Mouse (Mus musculus) lung, adult 10 weeks (tissue): ENCODE measurements around the gene Copg1. TPM values are rescaled to one million over a fixed set of nuclear protein-coding genes. Genes with fewer than 3 reads are reported as not detected.

Source experiments
- polyA plus RNA-seq: library from polyadenylated mRNA; stranded (reverse); fragments of 350-450 nt; fragmentation: Illumina TruSeq; extraction: RNeasy Lipid Tissue Mini Kit (QIAGEN cat#74804); gene quantifications from one replicate; pipeline ENCODE4 v1.2.3, GENCODE M21; 2014; ENCODE audit warnings: low read depth, low replicate concordance; ENCODE audit not compliant: insufficient read depth

Gene Copg1
- 34.2 TPM for polyA plus RNA-seq

GRCm38 (mm10) chr6:87887594-87888233 is at the start of gene Copg1:
Copg1 (plus strand) TSS chr6:87887814.

GRCm38 (mm10) chr6:87838551-87839197 is 48.9 kb upstream of the Copg1 start, which contains the start of gene Isy1:
Isy1 (minus strand) TSS chr6:87838798.

GRCm38 (mm10) chr6:87850900-87851614 is 36.6 kb upstream of the Copg1 start, which contains the start of gene Cnbp:
Cnbp (minus strand) TSS chr6:87851106.

GRCm38 (mm10) chr6:87913661-87914325 is 26.2 kb downstream of the Copg1 start, which contains the start of gene Hmces:
Hmces (plus strand) TSS chr6:87913935.

Other genes with a start within 250 kb of the Copg1 start
- gene Aplf, start 215.6 kb upstream of the Copg1 start, polyA plus RNA-seq: 2.8 TPM
- gene Efcc1, start 156.9 kb upstream of the Copg1 start, polyA plus RNA-seq: 2.0 TPM
- gene Gp9, start 109.7 kb upstream of the Copg1 start, polyA plus RNA-seq: 4.0 TPM
- 8.8 TPM for gene Rab43, start 75.7 kb upstream of the Copg1 start, polyA plus RNA-seq
- gene Gm45140, start 52.0 kb upstream of the Copg1 start, polyA plus RNA-seq: 2.6 TPM
- gene Isy1, start 49.0 kb upstream of the Copg1 start, polyA plus RNA-seq: 23.1 TPM
- gene Cnbp, start 36.7 kb upstream of the Copg1 start, polyA plus RNA-seq: 343 TPM
- 17.0 TPM for gene Hmces, start 26.1 kb downstream of the Copg1 start, polyA plus RNA-seq
- 3.4 TPM for gene H1fx, start 93.8 kb downstream of the Copg1 start, polyA plus RNA-seq
- gene Rab7, start 157.5 kb downstream of the Copg1 start, polyA plus RNA-seq: 197 TPM
- gene Rpn1, start 196.7 kb downstream of the Copg1 start, polyA plus RNA-seq: 123 TPM